ENCODE assay signal across 8 mouse cellular contexts in genomic region chr9:67633761-67634441, GRCm38 (mm10).
DNase-seq lines count a peak whose midpoint lies in the region; ATAC-seq and TF ChIP-seq lines count a peak whose summit lies in the region.

No protein-coding gene starts in this region.

- peaks cover 4% of the 10 kb centered on the region in 2 experiments; a peak in 2 of 4 replicates for H3K4me1 ChIP-seq in ES-E14 (ENCODE audit: control insufficient read depth in 2 of 2, insufficient read depth in 2 of 2, low read length in 2 of 2, poor library complexity in 1 of 2)
- peaks cover 12% of the 10 kb centered on the region for H3K4me1 ChIP-seq in forebrain, embryonic 14.5 days (ENCODE audit: control insufficient read depth, insufficient read depth, low read length)
- H3K4me1 ChIP-seq in heart, postnatal 0 days (ENCODE audit: control insufficient read depth, insufficient read depth), result peaks cover 30% of the 10 kb centered on the region
- no peaks in the 10 kb centered on the region; the same call in 1 of the 2 replicates for H3K4me1 ChIP-seq in liver, embryonic 16.5 days (ENCODE audit: control insufficient read depth, low read depth, low read length)

- H3K27me3 ChIP-seq in forebrain, embryonic 14.5 days (replicated peaks; ENCODE audit: control insufficient read depth, insufficient read depth, low read length), result peaks cover 9% of the 10 kb centered on the region; the same call in 1 of the 2 replicates
- H3K27me3 ChIP-seq in heart, postnatal 0 days (ENCODE audit: control insufficient read depth, insufficient read depth, low read length), result no peaks in the 10 kb centered on the region
- H3K27me3 ChIP-seq in liver, embryonic 16.5 days (ENCODE audit: control insufficient read depth, insufficient read depth, low read depth, low read length), result peaks cover 35% of the 10 kb centered on the region

- H3K4me2 ChIP-seq in forebrain, embryonic 14.5 days (ENCODE audit: low read length), result peak overlapping the region; percentile 99
- H3K4me2 ChIP-seq in heart, postnatal 0 days (ENCODE audit: low read depth, low read length), result peak overlapping the region; percentile 78
- H3K4me2 ChIP-seq in liver, embryonic 16.5 days (ENCODE audit: low read depth, low read length), result peak overlapping the region; percentile 61

- no peak overlapping the region for H3K27ac ChIP-seq in ES-E14 (ENCODE audit: insufficient read depth, low read depth, low read length, poor library complexity, severe bottlenecking)
- H3K27ac ChIP-seq in forebrain, embryonic 14.5 days (ENCODE audit: low read depth, low read length), result peak overlapping the region; percentile 87
- H3K27ac ChIP-seq in heart, postnatal 0 days (ENCODE audit: low read depth), result peak overlapping the region; percentile 86
- H3K27ac ChIP-seq in liver, embryonic 16.5 days (ENCODE audit: low read length), result no peak overlapping the region

- peak overlapping the region; percentile 96 for H3K9ac ChIP-seq in ES-E14 (ENCODE audit: insufficient read depth, low read depth, low read length, poor library complexity, severe bottlenecking)
- peak overlapping the region; percentile 86 for H3K9ac ChIP-seq in forebrain, embryonic 14.5 days (ENCODE audit: low read length)
- H3K9ac ChIP-seq in heart, postnatal 0 days (replicated peaks; ENCODE audit: low read depth, low read length), result peak overlapping the region; percentile 84
- H3K9ac ChIP-seq in liver, embryonic 16.5 days (ENCODE audit: low read depth, low read length), result peak overlapping the region; percentile 59

- no peak for DNase-seq in ES-E14 (ENCODE audit: low read depth, low spot score)
- peak; percentile 10 for DNase-seq in c-Kit-positive CD71-positive TER-119-negative erythroid progenitor cells, embryonic 14.5 days (ENCODE audit: low read depth)
- DNase-seq in forebrain, embryonic 14.5 days (ENCODE audit: low spot score), result peak; percentile 84
- peak; percentile 54 for DNase-seq in heart, postnatal 0 days (ENCODE audit: low spot score)
- peak; percentile 28 for DNase-seq in large intestine, adult 2 months (ENCODE audit: low read depth, low spot score)
- DNase-seq in ovary, postnatal 14 days (ENCODE audit: low spot score), result peak; percentile 68
- peak; percentile 62 for DNase-seq in urinary bladder, postnatal 14 days (ENCODE audit: low spot score)

- H3K9me3 ChIP-seq in ES-E14 (ENCODE audit: control insufficient read depth, insufficient read depth, low read depth, low read length), result no peaks in the 10 kb centered on the region
- H3K9me3 ChIP-seq in forebrain, embryonic 14.5 days (replicated peaks; ENCODE audit: control insufficient read depth, low read length), result no peaks in the 10 kb centered on the region
- H3K9me3 ChIP-seq in heart, postnatal 0 days (replicated peaks; ENCODE audit: control insufficient read depth, low read length), result no peaks in the 10 kb centered on the region
- no peaks in the 10 kb centered on the region for H3K9me3 ChIP-seq in liver, embryonic 16.5 days (replicated peaks; ENCODE audit: control insufficient read depth, low read length)

- TF ChIP-seq EP300 in heart, postnatal 0 days (IDR thresholded peaks at IDR 0.05; ENCODE audit: low read depth), result no peak

- under 1% methylated on average over 61 of the region's 61 CpGs for WGBS in forebrain, embryonic 14.5 days
- under 1% methylated on average over 56 of the region's 61 CpGs for WGBS in heart, postnatal 0 days
- WGBS in large intestine, adult 2 months, result under 1% methylated on average over 61 of the region's 61 CpGs
- WGBS in liver, embryonic 16.5 days (ENCODE audit: insufficient replicate concordance), result under 1% methylated on average over 60 of the region's 61 CpGs

- ATAC-seq in forebrain, embryonic 14.5 days, result peak; percentile 88
- peak; percentile 72 for ATAC-seq in heart, postnatal 0 days (ENCODE audit: insufficient read depth, low read depth)
- ATAC-seq in liver, embryonic 16.5 days (ENCODE audit: low read depth), result peak; percentile 53; the same call in 1 of the 2 replicates

- in situ Hi-C loops in ES-E14 (cut with MboI; ENCODE audit: low sequenced_read_pairs in 2 of 2, unreplicated experiment in 2 of 2), result no loop called here

- TF ChIP-seq CTCF in heart, postnatal 0 days (IDR thresholded peaks at IDR 0.05; ENCODE audit: low read depth), result no peak

- no peaks in the 10 kb centered on the region for H3K36me3 ChIP-seq in ES-E14 (ENCODE audit: control insufficient read depth, insufficient read depth, low read length, poor library complexity, severe bottlenecking)
- no peaks in the 10 kb centered on the region for H3K36me3 ChIP-seq in forebrain, embryonic 14.5 days (ENCODE audit: control insufficient read depth, insufficient read depth, low read length)
- H3K36me3 ChIP-seq in heart, postnatal 0 days (replicated peaks; ENCODE audit: control insufficient read depth, insufficient read depth, low read length), result no peaks in the 10 kb centered on the region
- H3K36me3 ChIP-seq in liver, embryonic 16.5 days (ENCODE audit: control insufficient read depth, insufficient read depth), result no peaks in the 10 kb centered on the region

- peak overlapping the region; percentile 85 to 92 for H3K4me3 ChIP-seq in ES-E14 (ENCODE audit: insufficient read depth in 1 of 2, low read depth in 1 of 2, low read length in 2 of 2, poor library complexity in 1 of 2, severe bottlenecking in 1 of 2)
- peak overlapping the region; percentile 69 for H3K4me3 ChIP-seq in forebrain, embryonic 14.5 days (ENCODE audit: low read depth, low read length)
- H3K4me3 ChIP-seq in heart, postnatal 0 days (ENCODE audit: low read depth, low read length), result peak overlapping the region; percentile 82
- peak overlapping the region; percentile 66 for H3K4me3 ChIP-seq in liver, embryonic 16.5 days (ENCODE audit: low read depth, low read length)

TF ChIP-seq in ES-E14, 5 proteins besides CTCF, POLR2A, EP300 and RAD21:
- TF ChIP-seq MAFK (IDR thresholded peaks at IDR 0.05; ENCODE audit: insufficient read depth, low read depth, low read length) (no peak), HCFC1 (IDR thresholded peaks at IDR 0.05; ENCODE audit: borderline replicate concordance, insufficient read depth, low read length) (peak; percentile 65), CHD2 (IDR thresholded peaks at IDR 0.05; ENCODE audit: low read depth, low read length) (no peak)

Comparison
In these comparisons a context has a peak if more than half of its experiments do, and no peak if none do; other contexts are left out.
1. H3K27ac ChIP-seq: peak in forebrain, embryonic 14.5 days (single experiment) and heart, postnatal 0 days (single experiment); none in ES-E14 (single experiment) and liver, embryonic 16.5 days (single experiment).
2. Peak in every context shown above with its lines, with median percentiles within 50 percentile points of each other: H3K4me3 ChIP-seq, H3K9ac ChIP-seq, ATAC-seq and H3K4me2 ChIP-seq.